21 mouse cellular contexts compared by ENCODE assay signal in the genomic region with DNA sequence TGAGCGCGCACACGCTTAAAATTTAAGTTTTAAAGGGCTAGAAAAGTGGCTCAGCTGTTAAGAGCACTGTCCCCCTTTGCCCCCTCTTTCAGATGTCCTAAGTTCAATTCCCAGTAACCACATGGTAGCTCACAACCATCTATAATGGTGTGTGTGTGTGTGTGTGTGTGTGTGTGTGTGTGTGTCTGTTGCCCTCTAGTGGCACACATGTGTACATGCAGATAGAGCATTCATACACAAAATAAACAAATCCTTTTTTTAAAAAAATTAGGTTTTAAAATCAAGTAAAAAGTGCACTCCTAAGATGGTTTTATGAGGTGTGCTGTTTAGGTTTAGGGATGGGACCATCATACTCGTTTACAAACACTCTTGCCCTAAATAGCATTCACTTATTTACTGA. TPM values are rescaled to one million over a fixed set of nuclear protein-coding genes. Genes with fewer than 3 reads are reported as not detected.
DNase-seq lines count a peak whose midpoint lies in the region; ATAC-seq and TF ChIP-seq lines count a peak whose summit lies in the region.
"Had no signal": no experiment of that assay in that cellular context is flagged by ENCODE, and none has a peak within 500 bp of the region (broad histone marks: within the 10 kb centered on the region; RNA-seq: fewer than 3 reads in every experiment).

No protein-coding gene starts in this region.

- no peaks in the 10 kb centered on the region for H3K27me3 ChIP-seq in hindbrain, postnatal 0 days (ENCODE audit: insufficient read depth, low read length)
- no peaks in the 10 kb centered on the region for H3K27me3 ChIP-seq in hindbrain, embryonic 10.5 days (ENCODE audit: insufficient read depth, poor library complexity, severe bottlenecking)
- H3K27me3 ChIP-seq in lung, embryonic 14.5 days (ENCODE audit: insufficient read depth, low read length): no peaks in the 10 kb centered on the region
- H3K27me3 ChIP-seq in E14TG2a.4 (ENCODE audit: insufficient read depth, low read length): no peaks in the 10 kb centered on the region
- no peaks in the 10 kb centered on the region for H3K27me3 ChIP-seq in neural tube, embryonic 15.5 days (replicated peaks)
- H3K27me3 ChIP-seq: embryonic facial prominence, embryonic 13.5 days; heart, embryonic 15.5 days; limb, embryonic 12.5 days; liver, embryonic 15.5 days; neural tube, embryonic 12.5 days had no signal

- TF ChIP-seq CTCF in hindbrain, postnatal 0 days (IDR thresholded peaks at IDR 0.05; ENCODE audit: low read depth): peak; percentile 54
- peak; percentile 57 for TF ChIP-seq CTCF in lung, embryonic 14.5 days (IDR thresholded peaks at IDR 0.05; ENCODE audit: low read depth)
- TF ChIP-seq CTCF in E14TG2a.4 (conservative IDR thresholded peaks at IDR 0.05; ENCODE audit: low read length): peak; percentile 77

- no peak overlapping the region for H3K4me2 ChIP-seq in hindbrain, postnatal 0 days (ENCODE audit: low read depth, low read length)
- H3K4me2 ChIP-seq in lung, embryonic 14.5 days: no peak overlapping the region
- H3K4me2 ChIP-seq in neural tube, embryonic 15.5 days: no peak overlapping the region
- H3K4me2 ChIP-seq: embryonic facial prominence, embryonic 13.5 days; heart, embryonic 15.5 days; limb, embryonic 12.5 days; liver, embryonic 15.5 days; midbrain, embryonic 11.5 days; neural tube, embryonic 12.5 days had no signal

- no peak for DNase-seq in hindbrain, postnatal 0 days (ENCODE audit: low spot score)
- no peak for DNase-seq in hindbrain, embryonic 10.5 days (ENCODE audit: low spot score)
- DNase-seq in lung, embryonic 14.5 days: no peak
- no peak for DNase-seq in lung, postnatal 36 days
- no peak for DNase-seq in urinary bladder, postnatal 4 days (ENCODE audit: low spot score in 2 of 2)
- DNase-seq: adrenal gland, adult 2 months; cerebellum, adult 9-10 months; heart, adult 11 months; kidney, adult 9 months; kidney, postnatal 36 days; right cerebral cortex, adult 18-20 months had no signal

- H3K36me3 ChIP-seq in hindbrain, postnatal 0 days (ENCODE audit: insufficient read depth, low read length): no peaks in the 10 kb centered on the region
- H3K36me3 ChIP-seq in hindbrain, embryonic 10.5 days: no peaks in the 10 kb centered on the region
- H3K36me3 ChIP-seq in lung, embryonic 14.5 days (ENCODE audit: insufficient read depth): no peaks in the 10 kb centered on the region
- no peaks in the 10 kb centered on the region for H3K36me3 ChIP-seq in E14TG2a.4 (ENCODE audit: insufficient read depth, low read length)
- no peaks in the 10 kb centered on the region for H3K36me3 ChIP-seq in neural tube, embryonic 15.5 days
- H3K36me3 ChIP-seq: embryonic facial prominence, embryonic 13.5 days; heart, embryonic 15.5 days; limb, embryonic 12.5 days; liver, embryonic 15.5 days; neural tube, embryonic 12.5 days had no signal

- H3K27ac ChIP-seq in hindbrain, postnatal 0 days: no peak overlapping the region
- H3K27ac ChIP-seq in hindbrain, embryonic 10.5 days: no peak overlapping the region
- H3K27ac ChIP-seq in lung, embryonic 14.5 days (ENCODE audit: low read depth): no peak overlapping the region
- H3K27ac ChIP-seq in neural tube, embryonic 15.5 days (replicated peaks): no peak overlapping the region
- H3K27ac ChIP-seq: heart, embryonic 15.5 days; limb, embryonic 12.5 days; liver, embryonic 15.5 days; neural tube, embryonic 12.5 days had no signal

- no peak overlapping the region for H3K9ac ChIP-seq in hindbrain, postnatal 0 days (replicated peaks; ENCODE audit: low read length)
- H3K9ac ChIP-seq in lung, embryonic 14.5 days: no peak overlapping the region
- no peak overlapping the region for H3K9ac ChIP-seq in neural tube, embryonic 15.5 days (replicated peaks)
- H3K9ac ChIP-seq: embryonic facial prominence, embryonic 13.5 days; heart, embryonic 15.5 days; limb, embryonic 12.5 days; liver, embryonic 15.5 days; neural tube, embryonic 12.5 days had no signal

- no peaks in the 10 kb centered on the region for H3K9me3 ChIP-seq in hindbrain, postnatal 0 days (ENCODE audit: low read length)
- no peaks in the 10 kb centered on the region for H3K9me3 ChIP-seq in hindbrain, embryonic 10.5 days
- H3K9me3 ChIP-seq in lung, embryonic 14.5 days (ENCODE audit: low read depth, low read length): no peaks in the 10 kb centered on the region
- H3K9me3 ChIP-seq in E14TG2a.4 (ENCODE audit: low read length): peaks cover 16% of the 10 kb centered on the region
- H3K9me3 ChIP-seq in neural tube, embryonic 15.5 days (replicated peaks): no peaks in the 10 kb centered on the region
- H3K9me3 ChIP-seq: embryonic facial prominence, embryonic 13.5 days; heart, embryonic 15.5 days; limb, embryonic 12.5 days; liver, embryonic 15.5 days; neural tube, embryonic 12.5 days had no signal

- 95% methylated on average over 4 of the region's 4 CpGs for WGBS in hindbrain, postnatal 0 days
- WGBS in hindbrain, embryonic 10.5 days: 94% methylated on average over 4 of the region's 4 CpGs
- 94% methylated on average over 4 of the region's 4 CpGs for WGBS in lung, embryonic 14.5 days
- WGBS in neural tube, embryonic 15.5 days: 97% methylated on average over 4 of the region's 4 CpGs

- ATAC-seq in hindbrain, postnatal 0 days: no peak
- ATAC-seq in lung, embryonic 14.5 days (ENCODE audit: insufficient read depth): no peak
- 0 out of 2 replicates have a peak, but pooled peaks have one; percentile 43 for ATAC-seq in megakaryocyte, adult 5-6 weeks (ENCODE audit: poor library complexity, severe bottlenecking)
- ATAC-seq in neural tube, embryonic 15.5 days (ENCODE audit: low FRiP score): no peak
- ATAC-seq: forebrain, embryonic 16.5 days had no signal

- H3K4me1 ChIP-seq in hindbrain, postnatal 0 days (ENCODE audit: insufficient read depth, low read length): no peaks in the 10 kb centered on the region; the same call in 1 of the 2 replicates
- H3K4me1 ChIP-seq in hindbrain, embryonic 10.5 days (replicated peaks): peaks cover 30% of the 10 kb centered on the region
- H3K4me1 ChIP-seq in lung, embryonic 14.5 days (ENCODE audit: insufficient read depth): peaks cover 21% of the 10 kb centered on the region
- H3K4me1 ChIP-seq in E14TG2a.4 (replicated peaks; ENCODE audit: low read depth, low read length): peaks cover 60% of the 10 kb centered on the region
- peaks cover 27% of the 10 kb centered on the region for H3K4me1 ChIP-seq in neural tube, embryonic 15.5 days

- no peak overlapping the region for H3K4me3 ChIP-seq in hindbrain, postnatal 0 days (ENCODE audit: low read length)
- no peak overlapping the region for H3K4me3 ChIP-seq in hindbrain, embryonic 10.5 days
- H3K4me3 ChIP-seq in lung, embryonic 14.5 days (ENCODE audit: low read depth, low read length): no peak overlapping the region
- H3K4me3 ChIP-seq in E14TG2a.4 (replicated peaks; ENCODE audit: low read length): no peak overlapping the region
- H3K4me3 ChIP-seq in neural tube, embryonic 15.5 days (replicated peaks): no peak overlapping the region
- H3K4me3 ChIP-seq: embryonic facial prominence, embryonic 13.5 days; heart, embryonic 15.5 days; limb, embryonic 12.5 days; liver, embryonic 15.5 days; neural tube, embryonic 12.5 days had no signal

RNA-seq across cellular contexts. Expression of gene Dab2ip, which starts 45.8 kb away (rescaled TPM):
- total RNA-seq in hindbrain, postnatal 0 days (2014; rRNA removed): 161 and 163 TPM in 2 replicates
- polyA plus RNA-seq in hindbrain, postnatal 0 days (2015; fragmentation: Nextera tagmentation; extraction: Ambion mirVana): 64.5 and 69.9 TPM in 2 replicates
- 26.9 and 28.8 TPM in 2 replicates for polyA plus RNA-seq in hindbrain, embryonic 10.5 days (2016; fragmentation: Nextera tagmentation; extraction: Ambion mirVana)
- polyA plus RNA-seq in lung, embryonic 14.5 days (2014; fragmentation: Nextera tagmentation; extraction: Ambion mirVana): 51.7 and 61.4 TPM in 2 replicates
- 3.7 and 4.9 TPM in 2 replicates for total RNA-seq in megakaryocyte, adult 5-6 weeks (2015)
- 2.1 and 2.7 TPM in 2 replicates for total RNA-seq in megakaryocyte, adult 5-6 weeks (2017)
- 51.5 and 62.4 TPM in 2 replicates for polyA plus RNA-seq in neural tube, embryonic 15.5 days (2015; fragmentation: Nextera tagmentation; extraction: Ambion mirVana)

RNA-seq across cellular contexts. Expression of gene Ggta1, which starts 49.2 kb away (rescaled TPM):
- 3.8 and 11.8 TPM in 2 replicates for total RNA-seq in hindbrain, postnatal 0 days (2014; rRNA removed)
- polyA plus RNA-seq in hindbrain, postnatal 0 days (2015; fragmentation: Nextera tagmentation; extraction: Ambion mirVana): 3.2 and 4.7 TPM in 2 replicates
- polyA plus RNA-seq in hindbrain, embryonic 10.5 days (2016; fragmentation: Nextera tagmentation; extraction: Ambion mirVana): 5.0 and 6.4 TPM in 2 replicates
- polyA plus RNA-seq in lung, embryonic 14.5 days (2014; fragmentation: Nextera tagmentation; extraction: Ambion mirVana): 16.4 and 16.9 TPM in 2 replicates
- total RNA-seq in megakaryocyte, adult 5-6 weeks (2015): 41.7 and 51.1 TPM in 2 replicates
- 68.3 and 71.2 TPM in 2 replicates for total RNA-seq in megakaryocyte, adult 5-6 weeks (2017)
- 7.4 and 14.2 TPM in 2 replicates for polyA plus RNA-seq in neural tube, embryonic 15.5 days (2015; fragmentation: Nextera tagmentation; extraction: Ambion mirVana)
